Mouse (Mus musculus) hematopoietic stem cell, adult 5-6 weeks (primary cell): ENCODE data around the gene Mup9. TPM values are rescaled to one million over a fixed set of nuclear protein-coding genes. Genes with fewer than 3 reads are reported as not detected.
"Not testable (repeated sequence)": the region's sequence is repeated elsewhere in the genome, so short reads cannot be mapped to it uniquely, and the experiment has no call there.

Experiments used
- ATAC-seq, 2 experiments: fragments of 125-278 bp in 1 of 2; replicated peaks in 1 of 2; 2 replicates each; pipeline ENCODE4 v1.8.0; 2016 to 2017; ENCODE audit warnings: inconsistent platforms in 2 of 2, mild to moderate bottlenecking in 2 of 2, moderate number of reproducible peaks in 2 of 2, low read depth in 1 of 2, moderate TSS enrichment in 1 of 2; ENCODE audit not compliant: low FRiP score in 2 of 2, poor library complexity in 2 of 2, severe bottlenecking in 2 of 2, insufficient read depth in 1 of 2, low TSS enrichment in 1 of 2
- total RNA-seq: library from RNA; stranded (forward); fragments of 172-1452, 232-1000 nt; gene quantifications from 2 replicates; pipeline ENCODE4 v1.2.3, GENCODE M21; 2017

Gene Mup9
- total RNA-seq, result not detected in 2 replicates

- not testable (repeated sequence) for ATAC-seq
Observed at GRCm38 (mm10) chr4:60421852-60422251, at the start of gene Mup9. Mup9 (minus strand) TSS chr4:60421952.

Other genes starting within 250 kb of the Mup9 start
- gene Mup8, start 199.4 kb downstream of the Mup9 start, total RNA-seq, result not detected in 2 replicates
- gene Mup1, start 80.0 kb upstream of the Mup9 start, total RNA-seq, result not detected in 2 replicates
- not detected in 2 replicates for gene Mup10, start 160.2 kb upstream of the Mup9 start, total RNA-seq
- not detected in 2 replicates for gene Mup11, start 240.5 kb upstream of the Mup9 start, total RNA-seq